Mouse (Mus musculus) embryonic facial prominence, embryonic 12.5 days (tissue): ENCODE results near the gene Serpinb6a. TPM values are rescaled to one million over a fixed set of nuclear protein-coding genes. Genes with fewer than 3 reads are reported as not detected.
"Not testable (repeated sequence)": the region's sequence is repeated elsewhere in the genome, so short reads cannot be mapped to it uniquely, and the experiment has no call there.

Experiments used
- ATAC-seq: fragments of 200-750 bp; cut with Nextera tagmentation; 2 replicates; pipeline ENCODE4 v1.8.0; 2017; ENCODE audit not compliant: insufficient number of reproducible peaks, insufficient read depth, low FRiP score, low TSS enrichment
- H3K27ac ChIP-seq: fragments of 300-500 bp; sonication (generic); 2 replicates; pipeline ENCODE4 v1.5.1; 2016; ENCODE audit warnings: mild to moderate bottlenecking
- H3K27me3 ChIP-seq: fragments of 300-500 bp; sonication (generic); 2 replicates; pipeline ENCODE4 v1.6.1; 2016; ENCODE audit warnings: mild to moderate bottlenecking, moderate library complexity
- H3K36me3 ChIP-seq: fragments of 300-500 bp; sonication (generic); 2 replicates; pipeline ENCODE4 v1.6.1; 2016; ENCODE audit warnings: mild to moderate bottlenecking
- H3K4me1 ChIP-seq: fragments of 300-500 bp; sonication (generic); 2 replicates; pipeline ENCODE4 v1.6.1; 2016
- H3K4me2 ChIP-seq: fragments of 300-500 bp; sonication (generic); replicated peaks from 2 replicates; pipeline ENCODE4 v1.6.1; 2016; ENCODE audit warnings: mild to moderate bottlenecking, moderate library complexity
- H3K4me3 ChIP-seq: fragments of 300-500 bp; sonication (generic); 2 replicates; pipeline ENCODE4 v1.5.1; 2016; ENCODE audit warnings: mild to moderate bottlenecking
- H3K9ac ChIP-seq: fragments of 300-500 bp; sonication (generic); 2 replicates; pipeline ENCODE4 v1.6.1; 2016; ENCODE audit warnings: mild to moderate bottlenecking, moderate library complexity
- H3K9me3 ChIP-seq: fragments of 300-500 bp; sonication (generic); 2 replicates; pipeline ENCODE4 v1.6.1; 2016; ENCODE audit warnings: mild to moderate bottlenecking, moderate library complexity
- WGBS: fragments of 180-500 bp; shearing (Covaris S2); methylation state at CpG from one replicate; pipeline ENCODE4 v1.1.7; 2016; 5-methylcytosine and 5-hydroxymethylcytosine counted together
- polyA plus RNA-seq: library from polyadenylated mRNA; unstranded; fragments of >200 nt; fragmentation: Nextera tagmentation; extraction: Ambion mirVana; gene quantifications from 2 replicates; pipeline ENCODE4 v1.2.1, GENCODE M21; 2016

Serpinb6a gene
- polyA plus RNA-seq, 1 experiment from 2014 or later: 61.2 TPM

- H3K4me1 ChIP-seq, H3K36me3 ChIP-seq, ATAC-seq, H3K27ac ChIP-seq, H3K4me3 ChIP-seq, H3K9me3 ChIP-seq, H3K27me3 ChIP-seq, H3K9ac ChIP-seq, H3K4me2 ChIP-seq: not testable (repeated sequence)
Measured at GRCm38 (mm10) chr13:33937587-33937986, 65.0 kb downstream of the Serpinb6a start.

- 84% methylated on average over 5 of the region's 5 CpGs for WGBS
- H3K4me3 ChIP-seq: no peak overlapping the region
- ATAC-seq: no peak
Measured at GRCm38 (mm10) chr13:33937151-33937550, 65.4 kb downstream of the Serpinb6a start.

GRCm38 (mm10) chr13:33935465-33936181, 67.0 kb downstream of the Serpinb6a start:
- H3K9me3 ChIP-seq: no peaks in the 10 kb centered on the region
- H3K4me1 ChIP-seq: peaks cover 10% of the 10 kb centered on the region; the same call in 1 of the 2 replicates
- peak overlapping the region; percentile 86 for H3K4me2 ChIP-seq
- under 1% methylated on average over 42 of the region's 44 CpGs for WGBS
- peak; percentile 88 for ATAC-seq
- H3K27me3 ChIP-seq: no peaks in the 10 kb centered on the region
- peak overlapping the region; percentile 64 for H3K4me3 ChIP-seq
- H3K9ac ChIP-seq: peak overlapping the region; percentile 77
- no peaks in the 10 kb centered on the region for H3K36me3 ChIP-seq
- no peak overlapping the region for H3K27ac ChIP-seq

More at GRCm38 (mm10) chr13:33937151-33937550, 65.4 kb downstream of the Serpinb6a start:
- Histone ChIP-seq H3K4me2 (no peak overlapping the region), H3K4me1 (peaks cover 10% of the 10 kb centered on the region; the same call in 1 of the 2 replicates), H3K36me3 (no peaks in the 10 kb centered on the region), H3K9me3 (no peaks in the 10 kb centered on the region), H3K27me3 (no peaks in the 10 kb centered on the region), H3K9ac (no peak overlapping the region), H3K27ac (no peak overlapping the region)

GRCm38 (mm10) chr13:33934743-33935142, 67.9 kb downstream of the Serpinb6a start:
- Histone ChIP-seq H3K9me3 (no peaks in the 10 kb centered on the region), H3K36me3 (no peaks in the 10 kb centered on the region), H3K9ac (no peak overlapping the region), H3K4me2 (peak overlapping the region; percentile 86), H3K4me1 (peaks cover 10% of the 10 kb centered on the region; the same call in 1 of the 2 replicates), H3K27ac (no peak overlapping the region), H3K27me3 (no peaks in the 10 kb centered on the region), H3K4me3 (0 out of 2 replicates have a peak overlapping the region, but pooled peaks have one; percentile 64)
- 55% methylated on average over 6 of the region's 6 CpGs for WGBS
- no peak for ATAC-seq

- H3K4me2 ChIP-seq: no peak overlapping the region
- H3K36me3 ChIP-seq: no peaks in the 10 kb centered on the region
- H3K9me3 ChIP-seq: no peaks in the 10 kb centered on the region
- no peak overlapping the region for H3K9ac ChIP-seq
- no peaks in the 10 kb centered on the region for H3K27me3 ChIP-seq
- no peak for ATAC-seq
- H3K4me1 ChIP-seq: peaks cover 6% of the 10 kb centered on the region; the same call in 1 of the 2 replicates
- no peak overlapping the region for H3K4me3 ChIP-seq
- 79% methylated on average over 3 of the region's 3 CpGs for WGBS
- H3K27ac ChIP-seq: no peak overlapping the region
Measured at GRCm38 (mm10) chr13:33930912-33931311, 71.7 kb downstream of the Serpinb6a start.

GRCm38 (mm10) chr13:33930281-33930680, 72.3 kb downstream of the Serpinb6a start:
- Histone ChIP-seq H3K4me3 (no peak overlapping the region), H3K27ac (no peak overlapping the region), H3K36me3 (no peaks in the 10 kb centered on the region), H3K27me3 (no peaks in the 10 kb centered on the region), H3K9ac (no peak overlapping the region), H3K4me1 (peaks cover 6% of the 10 kb centered on the region; the same call in 1 of the 2 replicates), H3K4me2 (no peak overlapping the region), H3K9me3 (no peaks in the 10 kb centered on the region)
- ATAC-seq: no peak
- WGBS: 66% methylated on average over 2 of the region's 2 CpGs

- ATAC-seq: no peak
Measured at GRCm38 (mm10) chr13:33921699-33922098, 80.9 kb downstream of the Serpinb6a start.

GRCm38 (mm10) chr13:33921041-33921440, 81.6 kb downstream of the Serpinb6a start:
- H3K9me3 ChIP-seq: no peaks in the 10 kb centered on the region
- no peak overlapping the region for H3K9ac ChIP-seq
- peaks cover 36% of the 10 kb centered on the region for H3K36me3 ChIP-seq
- no peak overlapping the region for H3K4me2 ChIP-seq
- no peaks in the 10 kb centered on the region for H3K27me3 ChIP-seq
- H3K4me1 ChIP-seq: no peaks in the 10 kb centered on the region
- WGBS: 91% methylated on average over 6 of the region's 6 CpGs
- no peak overlapping the region for H3K27ac ChIP-seq
- no peak for ATAC-seq
- no peak overlapping the region for H3K4me3 ChIP-seq

More at GRCm38 (mm10) chr13:33921699-33922098, 80.9 kb downstream of the Serpinb6a start:
- no peak overlapping the region for H3K9ac ChIP-seq
- H3K4me1 ChIP-seq: no peaks in the 10 kb centered on the region
- no peaks in the 10 kb centered on the region for H3K27me3 ChIP-seq
- H3K9me3 ChIP-seq: no peaks in the 10 kb centered on the region
- H3K36me3 ChIP-seq: peaks cover 36% of the 10 kb centered on the region
- H3K4me2 ChIP-seq: no peak overlapping the region
- no peak overlapping the region for H3K27ac ChIP-seq
- no peak overlapping the region for H3K4me3 ChIP-seq
- WGBS: 79% methylated on average over 5 of the region's 5 CpGs

- WGBS: 65% methylated on average over 3 of the region's 3 CpGs
- no peaks in the 10 kb centered on the region for H3K4me1 ChIP-seq
- ATAC-seq: no peak
Measured at GRCm38 (mm10) chr13:33906821-33907220, 95.8 kb downstream of the Serpinb6a start.

GRCm38 (mm10) chr13:33905176-33905954, 97.2 kb downstream of the Serpinb6a start, which contains the start of gene Serpinb6c:
Gene Serpinb6c, minus strand, starts transcription at chr13:33905708.
- Histone ChIP-seq H3K9ac (no peak within 1 kb of the TSS), H3K4me3 (no peak within 1 kb of the TSS), H3K4me1 (no peaks in the 10 kb centered on the region), H3K27me3 (no peaks in the 10 kb centered on the region), H3K27ac (no peak within 1 kb of the TSS), H3K36me3 (no peaks in the 10 kb centered on the region), H3K9me3 (no peaks in the 10 kb centered on the region), H3K4me2 (no peak within 1 kb of the TSS)
- 74% methylated on average over 18 of the region's 18 CpGs for WGBS
- ATAC-seq: 0 out of 2 replicates have a peak, but pooled peaks have one; percentile 47

More at GRCm38 (mm10) chr13:33906821-33907220, 95.8 kb downstream of the Serpinb6a start:
- no peak overlapping the region for H3K4me3 ChIP-seq
- H3K27ac ChIP-seq: no peak overlapping the region
- no peaks in the 10 kb centered on the region for H3K36me3 ChIP-seq
- no peaks in the 10 kb centered on the region for H3K27me3 ChIP-seq
- H3K4me2 ChIP-seq: no peak overlapping the region
- H3K9me3 ChIP-seq: no peaks in the 10 kb centered on the region
- H3K9ac ChIP-seq: no peak overlapping the region

- WGBS: 89% methylated on average over 2 of the region's 2 CpGs
- ATAC-seq: no peak
- Histone ChIP-seq H3K27me3 (no peaks in the 10 kb centered on the region), H3K36me3 (no peaks in the 10 kb centered on the region), H3K9ac (no peak overlapping the region), H3K27ac (no peak overlapping the region), H3K4me2 (no peak overlapping the region), H3K4me1 (no peaks in the 10 kb centered on the region), H3K9me3 (no peaks in the 10 kb centered on the region), H3K4me3 (no peak overlapping the region)
Measured at GRCm38 (mm10) chr13:33903290-33903689, 99.3 kb downstream of the Serpinb6a start.
